Mouse (Mus musculus): ENCODE results near the gene Prep.

The Prep gene

GRCm38 (mm10) chr10:45066931-45067308 is at the start of gene Prep:
Gene Prep, plus strand, starts transcription at chr10:45067203.
- DNase-seq (ENCODE audit: low spot score in 2 of 2) = peak; percentile 88 to 93

GRCm38 (mm10) chr10:45017352-45017751 is 49.7 kb upstream of the Prep start:
- no peak for DNase-seq (ENCODE audit: low spot score in 2 of 2)

GRCm38 (mm10) chr10:45017851-45018250 is 49.2 kb upstream of the Prep start:
- no peak for DNase-seq (ENCODE audit: low spot score in 2 of 2)

- DNase-seq (ENCODE audit: low spot score in 2 of 2) = no peak
Measured at GRCm38 (mm10) chr10:45019418-45019817, 47.6 kb upstream of the Prep start.

- no peak for DNase-seq (ENCODE audit: low spot score in 2 of 2)
Measured at GRCm38 (mm10) chr10:45019849-45020248, 47.2 kb upstream of the Prep start.

- no peak for DNase-seq (ENCODE audit: low spot score in 2 of 2)
Measured at GRCm38 (mm10) chr10:45020291-45020690, 46.7 kb upstream of the Prep start.

- DNase-seq (ENCODE audit: low spot score in 2 of 2) = no peak
Measured at GRCm38 (mm10) chr10:45025184-45025583, 41.8 kb upstream of the Prep start.

GRCm38 (mm10) chr10:45026935-45027334 is 40.1 kb upstream of the Prep start:
- no peak for DNase-seq (ENCODE audit: low spot score in 2 of 2)

- peak; percentile 67 to 76 for DNase-seq (ENCODE audit: low spot score in 2 of 2)
Measured at GRCm38 (mm10) chr10:45045268-45045928, 21.6 kb upstream of the Prep start.

- peak in 1 of 2 experiments; percentile 4 for DNase-seq (ENCODE audit: low spot score in 2 of 2)
Measured at GRCm38 (mm10) chr10:45048158-45048557, 18.8 kb upstream of the Prep start.

GRCm38 (mm10) chr10:45048622-45049021 is 18.4 kb upstream of the Prep start:
- DNase-seq (ENCODE audit: low spot score in 2 of 2) = peak; percentile 51 to 67

- peak; percentile 69 to 77 for DNase-seq (ENCODE audit: low spot score in 2 of 2)
Measured at GRCm38 (mm10) chr10:45051125-45051744, 15.8 kb upstream of the Prep start.

GRCm38 (mm10) chr10:45058361-45058760 is 8.6 kb upstream of the Prep start:
- no peak for DNase-seq (ENCODE audit: low spot score in 2 of 2)

GRCm38 (mm10) chr10:45060841-45061240 is 6.2 kb upstream of the Prep start:
- no peak for DNase-seq (ENCODE audit: low spot score in 2 of 2)

GRCm38 (mm10) chr10:45066131-45066930 is 672 bp upstream of the Prep start:
- DNase-seq (ENCODE audit: low spot score in 2 of 2) = no peak

- peak in 1 of 2 experiments; percentile 9 for DNase-seq (ENCODE audit: low spot score in 2 of 2)
Measured at GRCm38 (mm10) chr10:45067436-45067925, 478 bp downstream of the Prep start.

- no peak for DNase-seq (ENCODE audit: low spot score in 2 of 2)
Measured at GRCm38 (mm10) chr10:45069557-45069956, 2.6 kb downstream of the Prep start.

- DNase-seq (ENCODE audit: low spot score in 2 of 2) = no peak
Measured at GRCm38 (mm10) chr10:45070362-45070761, 3.4 kb downstream of the Prep start.

- no peak for DNase-seq (ENCODE audit: low spot score in 2 of 2)
Measured at GRCm38 (mm10) chr10:45070929-45071813, 4.2 kb downstream of the Prep start.

GRCm38 (mm10) chr10:45072339-45072738 is 5.3 kb downstream of the Prep start:
- DNase-seq (ENCODE audit: low spot score in 2 of 2) = no peak

- DNase-seq (ENCODE audit: low spot score in 2 of 2) = no peak
Measured at GRCm38 (mm10) chr10:45074543-45074942, 7.5 kb downstream of the Prep start.
